Mouse (Mus musculus): ENCODE data around the gene Trpm8. TPM values are rescaled to one million over a fixed set of nuclear protein-coding genes. Genes with fewer than 3 reads are reported as not detected.

Trpm8 gene
- polyA plus RNA-seq, 1 experiment from 2014 or later: not detected

DNA sequence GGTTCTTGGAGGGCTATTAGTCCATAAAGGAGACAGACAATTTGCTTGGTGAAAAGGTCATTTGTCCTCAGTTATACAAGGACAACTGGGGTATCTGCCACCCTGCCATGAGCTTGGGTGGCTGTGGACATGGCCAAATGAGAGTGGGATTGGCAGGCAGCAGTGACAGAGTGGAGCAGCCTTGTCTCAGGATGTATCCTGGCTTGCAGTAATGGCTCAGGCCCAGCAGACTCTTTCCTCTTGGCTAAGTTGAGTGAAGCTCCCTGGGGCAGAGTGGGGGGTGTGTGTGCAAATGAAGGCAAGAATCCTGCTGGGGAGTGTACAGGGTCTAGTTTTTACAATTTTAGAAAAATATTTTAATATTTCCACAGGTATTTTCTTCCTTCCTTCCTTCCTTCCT is 44.7 kb downstream of the Trpm8 start:
- H3K27me3 ChIP-seq (ENCODE audit: control insufficient read depth, insufficient read depth, low read depth, low read length): no peaks in the 10 kb centered on the region
- no peaks in the 10 kb centered on the region for H3K4me1 ChIP-seq (ENCODE audit: control insufficient read depth, low read depth, low read length)
- H3K4me2 ChIP-seq (ENCODE audit: low read depth, low read length): no peak overlapping the region
- no peak for ATAC-seq (ENCODE audit: low read depth)
- H3K9me3 ChIP-seq (replicated peaks; ENCODE audit: control insufficient read depth, low read length): no peaks in the 10 kb centered on the region
- no peaks in the 10 kb centered on the region for H3K36me3 ChIP-seq (ENCODE audit: control insufficient read depth, insufficient read depth)
- H3K27ac ChIP-seq (ENCODE audit: low read length): no peak overlapping the region
- no peak overlapping the region for H3K9ac ChIP-seq (ENCODE audit: low read depth, low read length)
- no peak overlapping the region for H3K4me3 ChIP-seq (ENCODE audit: low read depth, low read length)

DNA sequence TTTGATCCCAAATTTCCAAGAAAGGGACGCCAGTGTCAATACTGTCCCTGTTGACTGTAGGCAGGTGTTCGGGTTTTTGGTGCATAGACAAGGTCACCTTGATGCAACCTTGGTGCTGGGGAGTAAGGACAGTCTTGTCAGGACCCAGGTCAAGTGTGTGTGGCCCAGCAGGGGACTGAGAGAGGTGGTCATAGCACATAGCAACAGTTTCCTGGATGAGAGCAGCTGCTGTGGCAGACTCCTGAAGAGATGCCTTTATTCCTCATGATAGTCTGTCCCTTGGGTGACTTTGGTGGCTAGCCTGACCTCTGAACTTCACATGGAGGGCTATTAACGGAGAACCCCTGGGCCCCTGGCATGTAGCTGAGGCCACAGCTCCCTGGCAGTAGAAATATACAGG is 45.6 kb downstream of the Trpm8 start:
- 46% methylated on average over 3 of the region's 3 CpGs for WGBS (ENCODE audit: insufficient replicate concordance)
- H3K4me3 ChIP-seq (ENCODE audit: low read depth, low read length): no peak overlapping the region
- H3K36me3 ChIP-seq (ENCODE audit: control insufficient read depth, insufficient read depth): no peaks in the 10 kb centered on the region
- no peaks in the 10 kb centered on the region for H3K9me3 ChIP-seq (replicated peaks; ENCODE audit: control insufficient read depth, low read length)
- no peak overlapping the region for H3K4me2 ChIP-seq (ENCODE audit: low read depth, low read length)
- ATAC-seq (ENCODE audit: low read depth): no peak
- no peaks in the 10 kb centered on the region for H3K4me1 ChIP-seq (ENCODE audit: control insufficient read depth, low read depth, low read length)
- no peak overlapping the region for H3K9ac ChIP-seq (ENCODE audit: low read depth, low read length)
- H3K27me3 ChIP-seq (ENCODE audit: control insufficient read depth, insufficient read depth, low read depth, low read length): no peaks in the 10 kb centered on the region
- H3K27ac ChIP-seq (ENCODE audit: low read length): no peak overlapping the region

DNA sequence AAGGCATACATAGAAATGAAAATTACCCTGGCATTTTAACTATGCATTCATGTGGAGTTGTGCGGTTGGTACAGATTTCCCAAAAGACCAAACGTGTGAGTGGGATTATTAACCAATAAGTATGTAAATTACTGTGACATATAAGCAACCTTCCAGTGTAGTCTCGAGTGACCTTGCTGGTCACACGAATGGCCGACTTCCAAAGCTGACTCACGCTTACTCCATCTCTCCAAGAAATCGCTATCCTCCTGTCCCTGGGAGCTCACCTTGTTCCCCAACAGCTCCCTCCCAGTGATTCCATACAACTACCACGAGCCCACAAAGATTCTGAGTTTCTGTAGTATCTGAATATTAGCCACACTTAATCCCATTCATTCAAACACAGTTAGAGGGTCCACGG is 62.0 kb downstream of the Trpm8 start:
- no peak overlapping the region for H3K9ac ChIP-seq (ENCODE audit: low read depth, low read length)
- H3K4me1 ChIP-seq (ENCODE audit: control insufficient read depth, low read depth, low read length): no peaks in the 10 kb centered on the region
- 60% methylated on average over 9 of the region's 9 CpGs for WGBS (ENCODE audit: insufficient replicate concordance)
- H3K36me3 ChIP-seq (ENCODE audit: control insufficient read depth, insufficient read depth): no peaks in the 10 kb centered on the region
- no peak for ATAC-seq (ENCODE audit: low read depth)
- H3K27me3 ChIP-seq (ENCODE audit: control insufficient read depth, insufficient read depth, low read depth, low read length): no peaks in the 10 kb centered on the region
- H3K9me3 ChIP-seq (replicated peaks; ENCODE audit: control insufficient read depth, low read length): no peaks in the 10 kb centered on the region
- H3K27ac ChIP-seq (ENCODE audit: low read length): no peak overlapping the region
- no peak overlapping the region for H3K4me2 ChIP-seq (ENCODE audit: low read depth, low read length)
- no peak overlapping the region for H3K4me3 ChIP-seq (ENCODE audit: low read depth, low read length)

DNA sequence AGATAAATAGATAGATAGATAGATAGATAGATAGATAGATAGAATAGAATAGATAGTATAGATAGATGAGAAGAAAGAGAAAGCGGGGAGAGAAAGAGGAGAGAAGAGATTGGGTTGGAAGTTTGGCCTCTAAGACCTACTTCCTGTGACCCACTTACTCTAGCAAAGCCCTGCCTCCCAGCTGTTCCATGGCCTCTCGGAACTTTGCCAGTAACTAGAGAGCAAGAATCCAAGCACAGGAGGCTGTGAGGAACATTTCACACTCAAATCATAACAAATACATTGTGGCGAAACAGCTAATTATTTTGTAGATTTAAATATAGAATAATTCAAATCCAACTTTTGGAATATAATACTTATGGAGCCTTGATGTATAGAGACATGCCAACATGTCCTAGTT is 65.2 kb downstream of the Trpm8 start:
- Histone ChIP-seq H3K9ac (ENCODE audit: low read depth, low read length) (no peak overlapping the region), H3K4me3 (ENCODE audit: low read depth, low read length) (no peak overlapping the region), H3K36me3 (ENCODE audit: control insufficient read depth, insufficient read depth) (no peaks in the 10 kb centered on the region), H3K27ac (ENCODE audit: low read length) (no peak overlapping the region), H3K27me3 (ENCODE audit: control insufficient read depth, insufficient read depth, low read depth, low read length) (no peaks in the 10 kb centered on the region), H3K4me1 (ENCODE audit: control insufficient read depth, low read depth, low read length) (no peaks in the 10 kb centered on the region), H3K9me3 (replicated peaks; ENCODE audit: control insufficient read depth, low read length) (no peaks in the 10 kb centered on the region), H3K4me2 (ENCODE audit: low read depth, low read length) (no peak overlapping the region)
- 55% methylated on average over 3 of the region's 3 CpGs for WGBS (ENCODE audit: insufficient replicate concordance)
- no peak for ATAC-seq (ENCODE audit: low read depth)

DNA sequence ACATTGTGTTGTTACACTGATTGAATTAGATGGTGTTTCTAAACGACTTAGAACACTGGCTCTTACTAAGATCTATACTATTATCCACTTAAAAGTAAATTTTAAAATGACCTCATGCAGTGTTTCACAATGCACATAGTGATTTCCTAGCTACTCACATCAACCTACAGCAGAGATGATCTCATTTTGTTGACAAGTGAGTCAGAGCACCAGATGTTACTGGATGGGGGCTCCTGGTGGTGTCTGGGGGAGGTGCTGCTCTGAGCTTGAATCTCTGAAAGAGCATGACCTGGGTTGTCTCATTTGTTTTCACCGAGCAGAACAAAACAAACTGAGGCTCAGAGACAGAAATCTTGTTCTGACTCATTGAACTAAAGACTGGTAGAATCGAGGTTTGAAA is 68.1 kb downstream of the Trpm8 start:
- Histone ChIP-seq H3K36me3 (ENCODE audit: control insufficient read depth, insufficient read depth) (no peaks in the 10 kb centered on the region), H3K4me1 (ENCODE audit: control insufficient read depth, low read depth, low read length) (no peaks in the 10 kb centered on the region), H3K4me3 (ENCODE audit: low read depth, low read length) (no peak overlapping the region), H3K9me3 (replicated peaks; ENCODE audit: control insufficient read depth, low read length) (no peaks in the 10 kb centered on the region), H3K4me2 (ENCODE audit: low read depth, low read length) (no peak overlapping the region), H3K9ac (ENCODE audit: low read depth, low read length) (no peak overlapping the region), H3K27me3 (ENCODE audit: control insufficient read depth, insufficient read depth, low read depth, low read length) (no peaks in the 10 kb centered on the region), H3K27ac (ENCODE audit: low read length) (no peak overlapping the region)
- 20% methylated on average over 3 of the region's 3 CpGs for WGBS (ENCODE audit: insufficient replicate concordance)
- no peak for ATAC-seq (ENCODE audit: low read depth)

DNA sequence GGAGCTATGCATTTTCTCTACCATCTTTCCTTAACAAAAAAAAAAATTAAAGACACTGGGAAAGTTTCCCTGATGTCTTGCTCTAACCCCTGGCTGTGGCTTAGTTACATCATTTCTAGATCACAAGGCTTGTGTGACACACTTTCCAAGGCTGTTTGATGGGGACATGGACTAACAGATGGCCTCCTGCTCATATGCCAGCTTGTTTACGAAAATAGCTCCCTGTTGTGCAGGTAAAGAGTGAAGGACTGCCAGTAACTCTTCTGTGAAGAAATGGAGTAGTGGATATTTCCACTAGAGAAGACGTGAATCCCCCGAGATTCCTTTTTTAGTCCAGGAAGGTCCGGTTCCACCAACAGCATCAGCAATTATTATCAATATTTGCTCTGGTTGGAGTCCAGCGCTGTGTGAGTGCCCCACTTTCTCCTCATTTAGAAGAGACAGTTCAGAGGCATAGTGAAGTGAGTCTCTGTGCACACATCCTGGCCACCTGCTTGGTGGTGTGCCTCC is 71.1 kb downstream of the Trpm8 start:
- Histone ChIP-seq H3K36me3 (ENCODE audit: control insufficient read depth, insufficient read depth) (no peaks in the 10 kb centered on the region), H3K4me2 (ENCODE audit: low read depth, low read length) (no peak overlapping the region), H3K27ac (ENCODE audit: low read length) (no peak overlapping the region), H3K27me3 (ENCODE audit: control insufficient read depth, insufficient read depth, low read depth, low read length) (no peaks in the 10 kb centered on the region), H3K9me3 (replicated peaks; ENCODE audit: control insufficient read depth, low read length) (no peaks in the 10 kb centered on the region), H3K9ac (ENCODE audit: low read depth, low read length) (no peak overlapping the region), H3K4me3 (ENCODE audit: low read depth, low read length) (no peak overlapping the region), H3K4me1 (ENCODE audit: control insufficient read depth, low read depth, low read length) (no peaks in the 10 kb centered on the region)
- 62% methylated on average over 5 of the region's 5 CpGs for WGBS (ENCODE audit: insufficient replicate concordance)
- no peak for ATAC-seq (ENCODE audit: low read depth)

DNA sequence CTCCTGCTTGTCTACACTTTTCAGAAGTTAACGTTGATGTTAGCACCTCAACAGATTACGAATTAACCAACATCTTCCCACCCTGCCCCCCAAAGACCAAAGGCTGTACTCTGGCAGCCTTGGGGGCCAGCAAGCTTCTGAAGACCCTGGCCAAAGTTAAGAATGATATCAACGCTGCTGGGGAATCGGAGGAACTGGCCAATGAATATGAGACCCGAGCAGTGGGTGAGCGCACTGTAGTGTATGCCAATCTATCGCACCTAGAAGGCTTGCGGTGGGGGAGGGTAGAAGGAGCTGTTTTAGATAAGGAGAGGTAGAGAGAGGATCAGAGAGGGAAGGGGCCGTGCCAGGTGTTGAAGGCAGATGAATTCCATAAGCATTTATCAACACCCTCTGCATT is 73.3 kb downstream of the Trpm8 start:
- Histone ChIP-seq H3K27me3 (ENCODE audit: control insufficient read depth, insufficient read depth, low read depth, low read length) (no peaks in the 10 kb centered on the region), H3K4me3 (ENCODE audit: low read depth, low read length) (no peak overlapping the region), H3K27ac (ENCODE audit: low read length) (no peak overlapping the region), H3K9me3 (replicated peaks; ENCODE audit: control insufficient read depth, low read length) (no peaks in the 10 kb centered on the region), H3K36me3 (ENCODE audit: control insufficient read depth, insufficient read depth) (no peaks in the 10 kb centered on the region), H3K4me1 (ENCODE audit: control insufficient read depth, low read depth, low read length) (no peaks in the 10 kb centered on the region), H3K9ac (ENCODE audit: low read depth, low read length) (no peak overlapping the region), H3K4me2 (ENCODE audit: low read depth, low read length) (no peak overlapping the region)
- no peak for ATAC-seq (ENCODE audit: low read depth)
- WGBS (ENCODE audit: insufficient replicate concordance): 74% methylated on average over 9 of the region's 9 CpGs

DNA sequence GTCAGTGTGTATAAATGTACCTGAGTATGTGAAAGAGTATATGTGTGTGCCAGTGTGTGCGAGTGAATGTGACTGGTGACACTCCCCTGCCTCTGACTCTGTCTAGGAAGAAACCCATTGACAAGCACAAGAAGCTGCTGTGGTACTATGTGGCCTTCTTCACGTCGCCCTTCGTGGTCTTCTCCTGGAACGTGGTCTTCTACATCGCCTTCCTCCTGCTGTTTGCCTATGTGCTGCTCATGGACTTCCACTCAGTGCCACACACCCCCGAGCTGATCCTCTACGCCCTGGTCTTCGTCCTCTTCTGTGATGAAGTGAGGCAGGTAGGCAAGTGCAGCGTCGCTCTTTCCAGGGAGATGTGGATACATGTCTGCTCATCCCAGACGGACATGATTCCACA is 77.6 kb downstream of the Trpm8 start:
- H3K9ac ChIP-seq (ENCODE audit: low read depth, low read length): no peak overlapping the region
- no peak overlapping the region for H3K27ac ChIP-seq (ENCODE audit: low read length)
- H3K4me2 ChIP-seq (ENCODE audit: low read depth, low read length): no peak overlapping the region
- ATAC-seq (ENCODE audit: low read depth): no peak
- no peaks in the 10 kb centered on the region for H3K4me1 ChIP-seq (ENCODE audit: control insufficient read depth, low read depth, low read length)
- 63% methylated on average over 12 of the region's 12 CpGs for WGBS (ENCODE audit: insufficient replicate concordance)
- no peaks in the 10 kb centered on the region for H3K36me3 ChIP-seq (ENCODE audit: control insufficient read depth, insufficient read depth)
- H3K27me3 ChIP-seq (ENCODE audit: control insufficient read depth, insufficient read depth, low read depth, low read length): no peaks in the 10 kb centered on the region
- H3K9me3 ChIP-seq (replicated peaks; ENCODE audit: control insufficient read depth, low read length): no peaks in the 10 kb centered on the region
- H3K4me3 ChIP-seq (ENCODE audit: low read depth, low read length): no peak overlapping the region

DNA sequence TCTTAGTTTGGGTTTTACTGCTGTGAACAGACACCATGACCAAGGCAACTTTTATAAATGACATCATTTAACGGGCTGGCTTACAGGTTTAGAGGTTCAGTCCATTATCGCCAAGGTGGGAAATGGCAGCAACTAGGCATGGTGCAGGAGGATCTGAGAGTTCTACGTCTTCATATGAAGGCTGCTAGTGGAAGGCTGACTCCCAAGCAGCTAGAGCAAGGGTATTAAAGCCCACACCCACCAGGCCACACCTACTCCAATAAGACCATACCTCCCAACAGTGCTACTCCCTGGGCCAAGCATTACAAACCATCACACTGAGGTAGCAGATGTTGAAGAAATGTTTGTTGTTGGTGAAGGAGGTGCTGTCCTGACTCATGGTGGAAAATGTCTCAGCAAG is 78.2 kb downstream of the Trpm8 start:
- Histone ChIP-seq H3K27me3 (ENCODE audit: control insufficient read depth, insufficient read depth, low read depth, low read length) (no peaks in the 10 kb centered on the region), H3K27ac (ENCODE audit: low read length) (no peak overlapping the region), H3K4me1 (ENCODE audit: control insufficient read depth, low read depth, low read length) (no peaks in the 10 kb centered on the region), H3K36me3 (ENCODE audit: control insufficient read depth, insufficient read depth) (no peaks in the 10 kb centered on the region), H3K9ac (ENCODE audit: low read depth, low read length) (no peak overlapping the region), H3K9me3 (replicated peaks; ENCODE audit: control insufficient read depth, low read length) (no peaks in the 10 kb centered on the region), H3K4me2 (ENCODE audit: low read depth, low read length) (no peak overlapping the region), H3K4me3 (ENCODE audit: low read depth, low read length) (no peak overlapping the region)
- WGBS (ENCODE audit: insufficient replicate concordance): 68% methylated on average over 3 of the region's 3 CpGs
- no peak for ATAC-seq (ENCODE audit: low read depth)

DNA sequence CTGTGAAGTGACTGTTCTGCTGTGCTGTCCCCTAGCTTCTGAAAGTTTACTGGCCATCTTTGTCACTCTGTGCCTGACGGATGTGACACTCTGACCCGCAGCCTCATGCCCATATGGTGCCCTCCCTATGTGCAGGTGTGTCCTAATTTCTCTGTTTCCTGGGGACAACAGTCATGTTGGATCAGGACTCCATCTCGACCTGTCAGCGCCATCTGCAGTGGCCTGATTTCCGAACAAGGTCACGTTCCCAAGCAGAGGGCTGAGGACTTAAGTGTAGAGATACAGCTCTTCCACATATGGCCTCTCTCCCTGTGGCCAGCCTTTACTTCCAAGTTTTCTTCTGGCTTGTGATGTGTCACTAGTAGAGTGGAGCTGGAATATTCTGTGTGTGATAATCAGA is 79.2 kb downstream of the Trpm8 start:
- 74% methylated on average over 6 of the region's 6 CpGs for WGBS (ENCODE audit: insufficient replicate concordance)
- Histone ChIP-seq H3K36me3 (ENCODE audit: control insufficient read depth, insufficient read depth) (no peaks in the 10 kb centered on the region), H3K9ac (ENCODE audit: low read depth, low read length) (no peak overlapping the region), H3K9me3 (replicated peaks; ENCODE audit: control insufficient read depth, low read length) (no peaks in the 10 kb centered on the region), H3K4me1 (ENCODE audit: control insufficient read depth, low read depth, low read length) (no peaks in the 10 kb centered on the region), H3K27ac (ENCODE audit: low read length) (no peak overlapping the region), H3K4me2 (ENCODE audit: low read depth, low read length) (no peak overlapping the region), H3K4me3 (ENCODE audit: low read depth, low read length) (no peak overlapping the region), H3K27me3 (ENCODE audit: control insufficient read depth, insufficient read depth, low read depth, low read length) (no peaks in the 10 kb centered on the region)
- ATAC-seq (ENCODE audit: low read depth): no peak
